Mouse (Mus musculus) layer of hippocampus, postnatal 14 days (tissue): ENCODE measurements around the gene Tmbim6. TPM values are rescaled to one million over a fixed set of nuclear protein-coding genes. Genes with fewer than 3 reads are reported as not detected.
A peak's percentile ranks its signal among the peaks of the same experiment; 100 is the strongest.
"Not testable (repeated sequence)": the region's sequence is repeated elsewhere in the genome, so short reads cannot be mapped to it uniquely, and the experiment has no call there.

Source experiments
- DNase-seq, 2 experiments: peaks; one replicate each; pipeline ENCODE4 v3.0.0; 2021 to 2022; ENCODE audit warnings: low spot score in 2 of 2, mixed read lengths in 1 of 2
- total RNA-seq, 2 experiments: library from RNA; stranded (reverse); gene quantifications; 2 replicates each; pipeline ENCODE4 v1.2.3; 2021

Tmbim6 gene
- total RNA-seq, 2 experiments from 2014 or later: 357 to 369 TPM

GRCm38 (mm10) chr15:99446136-99446535 is 53.5 kb downstream of the Tmbim6 start:
- DNase-seq: not testable (repeated sequence)

- peak; percentile 49 to 58 for DNase-seq
Measured at GRCm38 (mm10) chr15:99449131-99449750, 56.6 kb downstream of the Tmbim6 start.

GRCm38 (mm10) chr15:99449751-99450280 is 57.1 kb downstream of the Tmbim6 start:
- DNase-seq: no peak

- no peak for DNase-seq
Measured at GRCm38 (mm10) chr15:99453153-99453900, 60.6 kb downstream of the Tmbim6 start.

DNA sequence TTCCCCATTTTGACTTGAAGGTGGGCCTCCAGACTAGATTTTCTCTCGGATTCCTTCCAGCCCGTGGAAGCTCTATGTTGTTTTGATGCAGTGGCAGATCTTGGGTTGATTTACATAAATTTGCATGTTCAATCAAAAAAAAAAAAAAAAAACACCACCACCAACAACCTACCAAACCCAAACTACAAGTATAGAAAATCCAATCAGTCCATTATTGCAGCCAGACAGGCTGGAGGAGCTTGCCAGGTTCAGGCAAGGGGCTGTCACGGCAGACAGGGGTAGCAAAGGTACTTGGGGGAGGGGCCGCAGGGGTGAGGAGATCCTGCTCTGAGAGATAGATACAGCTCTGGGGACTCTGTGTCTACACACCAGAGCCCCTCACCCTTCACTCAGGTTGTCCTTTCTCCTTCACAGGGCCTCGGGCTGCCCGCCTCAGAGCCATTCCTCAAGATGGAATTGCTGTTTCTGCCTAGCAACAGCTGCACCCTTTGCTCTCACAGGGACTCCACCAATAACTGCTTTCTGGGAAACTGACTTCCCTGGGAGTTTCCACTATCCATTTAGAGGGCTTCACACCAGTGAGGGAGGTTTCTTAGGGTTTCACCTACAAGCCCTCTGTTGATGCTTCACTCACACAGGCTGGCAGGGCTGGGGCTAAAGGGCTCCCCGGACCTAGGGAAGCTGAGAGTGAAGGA is 62.0 kb downstream of the Tmbim6 start:
- no peak for DNase-seq

DNA sequence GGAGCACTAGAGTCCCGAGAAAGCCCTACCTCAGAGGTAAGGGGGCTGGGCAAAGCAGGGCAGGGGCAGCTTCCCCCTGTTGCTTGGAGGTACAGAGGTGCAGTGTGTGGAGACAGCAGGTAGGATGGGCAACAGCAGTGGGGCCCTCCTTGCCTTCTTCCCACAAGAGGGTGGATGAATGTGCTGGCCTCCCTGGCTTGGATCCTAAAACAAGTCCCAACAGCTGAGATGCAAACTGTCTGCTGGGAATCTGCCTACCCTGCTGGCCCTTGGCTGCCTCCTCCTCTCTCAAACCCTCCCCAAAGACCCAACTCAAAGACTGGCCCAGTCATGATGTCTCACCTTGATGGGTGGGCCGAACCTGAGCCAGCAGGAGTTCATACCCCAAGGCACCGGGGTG is 62.7 kb downstream of the Tmbim6 start:
- no peak for DNase-seq

DNA sequence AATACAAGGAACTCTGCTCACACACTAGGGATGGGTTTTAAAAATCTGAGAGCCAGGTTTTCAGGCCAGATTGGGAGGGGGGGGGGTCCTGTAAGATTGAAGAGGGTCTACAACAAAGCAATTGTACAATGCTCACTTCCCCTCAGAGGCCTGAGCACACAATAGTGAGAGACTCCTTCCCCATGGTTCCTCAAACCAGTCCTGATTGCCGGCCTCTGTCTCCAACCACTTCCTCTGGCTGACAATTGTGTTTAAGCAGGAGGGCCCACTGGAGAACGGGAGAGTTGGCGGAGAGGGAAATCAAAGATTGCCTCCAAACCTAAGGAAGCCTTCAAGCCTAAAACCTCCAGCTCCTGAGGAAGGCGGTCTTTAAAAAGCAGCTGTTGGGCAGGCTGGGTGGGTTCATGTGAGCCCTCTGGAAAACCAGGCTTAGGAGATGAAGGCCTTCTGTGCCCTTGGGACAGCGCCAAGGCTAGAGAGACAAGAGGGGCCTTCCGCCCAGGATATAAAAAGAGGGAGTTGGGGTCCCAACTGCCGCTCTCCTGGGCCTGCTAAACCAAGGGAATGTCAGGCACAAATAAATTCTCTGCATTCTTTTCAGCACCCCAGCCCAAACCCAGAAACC is 63.8 kb downstream of the Tmbim6 start:
- DNase-seq: no peak

DNA sequence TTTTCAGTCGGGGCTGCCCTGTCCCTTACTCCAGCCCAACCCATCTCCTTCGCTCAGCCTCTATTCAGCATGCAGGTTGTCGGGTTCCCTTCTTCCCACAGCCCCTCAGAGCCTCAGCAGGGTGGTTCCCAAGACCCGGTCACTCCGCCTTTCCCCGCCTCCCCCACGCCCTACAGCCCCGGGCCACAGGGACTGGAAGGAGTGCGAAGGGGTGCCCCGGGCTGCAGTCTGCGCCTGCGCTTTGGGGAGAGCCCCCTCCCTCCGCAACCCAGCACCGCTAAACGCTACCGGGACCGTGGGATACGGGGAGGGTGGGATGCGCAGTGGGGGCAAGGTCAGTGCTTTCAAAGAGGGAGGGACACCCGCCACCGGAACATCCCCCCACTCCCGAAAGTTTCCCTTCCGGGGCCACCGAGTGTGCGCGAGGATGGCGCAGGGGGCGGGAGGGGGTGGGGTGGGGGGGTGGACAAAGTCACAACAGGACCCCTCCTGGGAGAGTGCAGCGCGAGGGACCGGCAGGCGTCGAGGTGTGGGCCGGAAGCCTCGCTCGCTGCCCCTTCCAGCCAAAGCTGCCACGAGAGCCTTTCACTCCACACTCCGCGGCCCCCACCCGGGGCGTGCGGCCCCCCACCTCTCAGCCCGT is 64.4 kb downstream of the Tmbim6 start:
- peak; percentile 55 to 64 for DNase-seq

GRCm38 (mm10) chr15:99457606-99458401 is 65.1 kb downstream of the Tmbim6 start, which contains the start of gene Nckap5l:
Gene Nckap5l, minus strand, starts transcription at chr15:99457748.
- DNase-seq: peak; percentile 83 to 92

Other genes starting within 250 kb of the Tmbim6 start
- gene Kcnh3, start 168.0 kb upstream of the Tmbim6 start, total RNA-seq: 10 to 100 TPM; 71.6 to 78.7 TPM
- 10 to 100 TPM; 80.1 to 84.3 TPM for gene Mcrs1, start 140.9 kb upstream of the Tmbim6 start, total RNA-seq
- 100 to 1,000 TPM in 1 of 2 experiments, 10 to 100 TPM in 1; 92.8 to 103 TPM for gene Prpf40b, start 97.8 kb upstream of the Tmbim6 start, total RNA-seq
- 1 to 10 TPM; 1.5 to 1.7 TPM for gene Fam186b, start 97.0 kb upstream of the Tmbim6 start, total RNA-seq
- 10 to 100 TPM; 12.6 to 13.8 TPM for gene Fmnl3, start 22.4 kb upstream of the Tmbim6 start, total RNA-seq
- gene Nckap5l, start 64.9 kb downstream of the Tmbim6 start, total RNA-seq: 10 to 100 TPM; 29.1 to 34.9 TPM
- 1 to 10 TPM; 4.3 to 5.0 TPM for gene Bcdin3d, start 81.8 kb downstream of the Tmbim6 start, total RNA-seq
- 100 to 1,000 TPM; 145 to 153 TPM for gene Faim2, start 135.3 kb downstream of the Tmbim6 start, total RNA-seq
- gene Aqp2, start 186.2 kb downstream of the Tmbim6 start, total RNA-seq: not detected
- gene Aqp5, start 197.9 kb downstream of the Tmbim6 start, total RNA-seq: not detected
- gene Aqp6, start 208.5 kb downstream of the Tmbim6 start, total RNA-seq: under 1 TPM; 0.19 to 0.37 TPM